Mouse (Mus musculus): Measurements from ENCODE around the gene Zfp1. TPM values are rescaled to one million over a fixed set of nuclear protein-coding genes. Genes with fewer than 3 reads are reported as not detected.

The Zfp1 gene
- polyA plus RNA-seq, 1 experiment from 2014 or later: 24.3 TPM

DNA sequence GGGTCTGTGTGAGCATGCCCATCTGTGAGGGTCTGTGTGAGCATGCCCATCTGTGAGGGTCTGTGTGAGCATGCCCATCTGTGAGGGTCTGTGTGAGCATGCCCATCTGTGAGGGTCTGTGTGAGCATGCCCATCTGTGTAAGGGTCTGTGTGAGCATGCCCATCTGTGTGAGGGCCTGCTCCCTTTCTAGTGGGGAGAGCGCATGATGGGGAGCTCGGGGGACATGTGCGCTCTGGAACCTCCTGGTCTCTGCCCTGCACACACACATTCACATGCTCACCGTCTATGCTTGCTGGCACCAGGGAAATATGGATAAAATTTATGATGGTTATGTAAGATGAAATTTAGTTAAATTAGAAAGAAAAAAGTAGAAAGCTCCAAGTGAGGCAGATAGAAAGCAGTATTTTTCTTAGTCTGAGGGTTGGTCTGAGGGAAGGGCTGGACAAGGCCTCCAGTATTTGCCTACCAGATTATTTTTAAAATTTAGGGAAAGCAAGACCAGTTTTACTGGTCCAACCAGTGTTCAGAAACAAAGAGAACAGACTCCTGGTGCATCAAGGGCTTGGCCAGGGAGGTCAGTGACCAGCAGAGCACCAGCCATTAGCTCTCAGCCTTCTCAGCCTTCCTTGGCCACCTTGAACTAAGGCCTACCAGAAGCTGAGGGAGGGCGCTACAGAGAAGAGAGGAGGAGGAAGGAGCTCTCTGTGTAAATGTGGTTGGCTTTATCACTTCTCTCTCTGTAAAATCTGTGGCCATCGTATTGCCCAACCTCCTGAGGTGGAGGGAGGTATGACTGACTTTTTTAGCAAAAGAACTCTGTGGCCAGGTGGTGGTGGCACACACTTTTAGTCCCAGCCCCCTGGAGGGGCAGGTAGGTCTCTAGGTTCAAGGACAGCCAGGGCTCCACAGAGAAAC is 28.2 kb upstream of the Zfp1 start:
- H3K36me3 ChIP-seq (replicated peaks): peaks cover 59% of the 10 kb centered on the region
- DNase-seq (ENCODE audit: extremely low spot score, low spot score): no peak
- H3K4me1 ChIP-seq: no peaks in the 10 kb centered on the region
- no peaks in the 10 kb centered on the region for H3K9me3 ChIP-seq
- no peaks in the 10 kb centered on the region for H3K27me3 ChIP-seq (ENCODE audit: poor library complexity, severe bottlenecking)
- WGBS: 94% methylated on average over 6 of the region's 6 CpGs
- H3K4me3 ChIP-seq: no peak overlapping the region
- no peak overlapping the region for H3K27ac ChIP-seq

DNA sequence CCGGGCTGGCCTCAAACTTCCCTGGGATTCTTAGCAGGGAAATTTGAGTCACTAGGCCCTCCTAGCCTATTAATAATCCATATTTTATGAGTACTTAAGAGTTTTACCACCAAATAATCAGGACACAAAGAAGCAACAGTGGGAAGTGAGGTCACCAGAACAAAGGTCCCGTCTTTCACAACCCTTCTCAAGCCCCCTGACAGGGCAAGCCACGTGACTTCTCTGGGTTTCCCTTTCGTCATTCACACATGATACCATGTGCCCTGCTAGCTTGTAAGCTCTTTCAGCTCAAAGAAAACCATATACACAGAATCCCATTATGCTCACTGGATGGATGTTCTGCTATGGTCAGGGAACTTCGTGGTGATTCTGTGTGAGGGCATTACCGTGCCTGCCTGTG is 25.4 kb upstream of the Zfp1 start:
- no peak overlapping the region for H3K4me3 ChIP-seq
- peaks cover 6% of the 10 kb centered on the region; the same call in 1 of the 2 replicates for H3K4me1 ChIP-seq
- peaks cover 58% of the 10 kb centered on the region for H3K36me3 ChIP-seq (replicated peaks)
- no peak for DNase-seq (ENCODE audit: extremely low spot score, low spot score)
- no peaks in the 10 kb centered on the region for H3K9me3 ChIP-seq
- no peak overlapping the region for H3K27ac ChIP-seq
- no peaks in the 10 kb centered on the region for H3K27me3 ChIP-seq (ENCODE audit: poor library complexity, severe bottlenecking)
- WGBS: 81% methylated on average over 6 of the region's 6 CpGs

DNA sequence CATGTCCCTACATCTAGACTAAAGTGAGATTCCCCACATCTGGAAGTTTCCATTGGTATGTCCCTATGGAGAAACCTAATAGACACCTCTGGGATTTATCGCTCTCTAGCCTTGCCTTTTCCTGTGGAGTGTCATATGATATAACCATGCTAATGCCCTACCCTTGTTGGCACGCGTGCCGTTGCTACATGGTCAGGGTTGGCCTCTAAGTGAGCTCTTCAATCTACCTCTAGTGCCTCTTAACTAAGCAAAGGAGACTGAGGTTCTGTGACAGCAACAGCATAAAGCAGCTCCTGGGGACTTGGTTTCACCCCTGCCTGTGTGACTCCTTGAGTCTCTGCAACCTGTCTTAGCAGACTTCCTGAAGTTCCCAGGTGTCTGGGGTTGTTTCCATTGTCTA is 24.9 kb upstream of the Zfp1 start:
- Histone ChIP-seq H3K36me3 (replicated peaks) (peaks cover 58% of the 10 kb centered on the region), H3K9me3 (no peaks in the 10 kb centered on the region), H3K4me3 (no peak overlapping the region), H3K4me1 (peaks cover 6% of the 10 kb centered on the region; the same call in 1 of the 2 replicates), H3K27me3 (ENCODE audit: poor library complexity, severe bottlenecking) (no peaks in the 10 kb centered on the region), H3K27ac (no peak overlapping the region)
- WGBS: 97% methylated on average over 4 of the region's 4 CpGs
- no peak for DNase-seq (ENCODE audit: extremely low spot score, low spot score)

DNA sequence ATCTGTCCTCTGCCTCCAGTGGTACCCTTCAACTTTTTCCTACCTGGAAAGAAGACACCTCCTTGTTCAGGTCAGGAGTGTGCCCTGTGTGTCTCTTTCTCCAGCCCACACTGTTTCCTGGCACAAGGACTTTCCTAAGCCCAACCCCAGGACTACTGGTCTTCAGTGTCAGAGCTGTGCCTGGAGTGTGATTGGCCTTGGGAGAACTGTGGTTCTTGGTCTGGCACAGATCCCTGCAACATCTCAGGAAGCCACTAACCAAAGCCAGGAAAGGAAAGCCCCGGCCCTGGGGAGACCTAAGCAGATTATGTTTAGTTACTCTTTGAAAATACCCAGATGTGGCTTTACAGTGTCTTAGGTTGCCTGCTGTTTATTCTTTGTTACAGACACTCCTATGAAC is 23.3 kb upstream of the Zfp1 start:
- Histone ChIP-seq H3K9me3 (no peaks in the 10 kb centered on the region), H3K4me3 (no peak overlapping the region), H3K36me3 (replicated peaks) (peaks cover 59% of the 10 kb centered on the region), H3K27ac (no peak overlapping the region), H3K4me1 (peaks cover 6% of the 10 kb centered on the region; the same call in 1 of the 2 replicates), H3K27me3 (ENCODE audit: poor library complexity, severe bottlenecking) (no peaks in the 10 kb centered on the region)
- DNase-seq (ENCODE audit: extremely low spot score, low spot score): no peak
- WGBS: 86% methylated on average over 1 of the region's 1 CpGs

DNA sequence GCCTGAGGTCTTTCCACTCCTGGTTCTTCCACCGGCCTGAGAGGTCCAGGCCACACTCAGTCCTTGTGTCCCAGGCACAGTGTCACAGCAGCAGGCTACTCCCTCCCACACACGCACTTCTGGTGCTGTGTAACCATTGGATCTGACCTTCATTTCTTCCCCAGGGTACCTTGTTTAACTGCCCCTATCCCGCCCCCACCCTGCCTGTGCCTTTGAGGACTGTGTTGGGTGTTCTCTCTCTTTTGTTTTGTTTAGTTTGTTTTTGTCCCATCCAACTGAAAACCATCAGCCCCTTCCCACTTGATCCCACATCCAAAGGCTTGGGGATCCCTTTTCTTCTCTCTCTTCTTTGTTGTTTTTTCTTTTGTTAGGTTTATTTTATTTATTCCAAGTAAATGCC is 21.1 kb upstream of the Zfp1 start:
- no peak overlapping the region for H3K4me3 ChIP-seq
- H3K9me3 ChIP-seq: no peaks in the 10 kb centered on the region
- WGBS: 65% methylated on average over 3 of the region's 3 CpGs
- no peak for DNase-seq (ENCODE audit: extremely low spot score, low spot score)
- no peaks in the 10 kb centered on the region for H3K27me3 ChIP-seq (ENCODE audit: poor library complexity, severe bottlenecking)
- H3K36me3 ChIP-seq (replicated peaks): peaks cover 70% of the 10 kb centered on the region
- no peak overlapping the region for H3K27ac ChIP-seq
- H3K4me1 ChIP-seq: peaks cover 6% of the 10 kb centered on the region; the same call in 1 of the 2 replicates

DNA sequence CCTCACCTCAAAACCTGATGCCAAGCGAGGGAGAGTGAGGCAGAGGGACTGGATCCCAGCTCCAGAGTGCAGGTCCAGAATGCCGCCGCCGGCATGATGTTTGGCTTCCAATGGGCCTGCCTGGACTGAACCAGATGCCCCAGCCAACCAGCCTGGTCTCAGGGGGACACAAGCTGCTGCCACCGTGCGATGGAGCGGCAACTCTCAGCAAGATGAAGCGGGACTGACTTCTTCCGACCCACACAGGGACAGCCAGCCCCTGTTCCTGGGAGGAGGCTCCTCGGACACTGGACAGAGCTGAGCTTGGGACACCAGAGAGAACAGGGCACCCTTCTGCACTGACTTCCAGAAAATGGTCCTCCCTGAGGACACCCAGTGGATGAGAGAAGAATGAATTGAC is 20.6 kb upstream of the Zfp1 start:
- Histone ChIP-seq H3K4me3 (no peak overlapping the region), H3K27ac (no peak overlapping the region), H3K27me3 (ENCODE audit: poor library complexity, severe bottlenecking) (no peaks in the 10 kb centered on the region), H3K4me1 (peaks cover 6% of the 10 kb centered on the region; the same call in 1 of the 2 replicates), H3K9me3 (no peaks in the 10 kb centered on the region), H3K36me3 (replicated peaks) (peaks cover 72% of the 10 kb centered on the region)
- WGBS: 86% methylated on average over 10 of the region's 10 CpGs
- DNase-seq (ENCODE audit: extremely low spot score, low spot score): no peak

DNA sequence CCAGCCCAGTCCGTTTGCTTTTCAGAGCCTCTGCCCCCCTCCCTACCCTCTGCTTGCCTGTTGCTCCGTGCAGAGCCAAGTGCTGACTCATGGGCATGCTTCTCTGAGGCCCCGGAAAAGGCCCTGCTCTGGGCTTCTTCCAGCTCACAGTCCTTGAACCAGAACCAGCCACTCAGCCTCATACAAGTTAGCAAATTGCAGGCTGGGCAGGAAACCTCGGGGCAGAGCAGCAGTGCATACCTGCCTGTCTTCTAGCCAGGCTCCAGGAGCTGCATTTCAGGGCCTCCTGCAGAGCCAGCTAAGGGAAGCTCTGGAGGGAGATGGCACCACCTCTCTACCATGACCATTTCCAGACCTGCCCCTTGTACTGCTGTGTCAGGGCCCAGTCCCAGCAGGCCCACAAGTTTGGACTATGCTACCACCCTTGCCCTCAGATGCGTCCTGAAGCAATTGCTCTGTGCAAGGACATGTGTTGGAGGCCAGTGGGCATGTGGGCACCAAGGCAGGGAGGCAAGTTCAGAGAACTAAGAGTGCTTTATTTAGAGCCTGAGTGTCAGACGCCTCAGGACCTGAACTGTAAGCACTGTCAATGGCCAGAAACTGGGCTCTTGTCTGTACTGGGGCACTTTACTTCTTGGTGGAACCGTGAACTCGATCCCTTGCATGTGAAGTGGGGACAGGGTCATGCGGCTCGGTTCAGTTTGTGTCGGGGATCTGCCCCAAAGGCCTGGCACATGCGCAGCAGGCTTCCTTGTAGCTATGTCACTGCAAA is 18.9 kb upstream of the Zfp1 start:
- Histone ChIP-seq H3K27me3 (ENCODE audit: poor library complexity, severe bottlenecking) (no peaks in the 10 kb centered on the region), H3K4me3 (no peak overlapping the region), H3K36me3 (replicated peaks) (peaks cover 72% of the 10 kb centered on the region), H3K27ac (no peak overlapping the region), H3K4me1 (peaks cover 6% of the 10 kb centered on the region; the same call in 1 of the 2 replicates), H3K9me3 (no peaks in the 10 kb centered on the region)
- 87% methylated on average over 12 of the region's 12 CpGs for WGBS
- DNase-seq (ENCODE audit: extremely low spot score, low spot score): no peak

DNA sequence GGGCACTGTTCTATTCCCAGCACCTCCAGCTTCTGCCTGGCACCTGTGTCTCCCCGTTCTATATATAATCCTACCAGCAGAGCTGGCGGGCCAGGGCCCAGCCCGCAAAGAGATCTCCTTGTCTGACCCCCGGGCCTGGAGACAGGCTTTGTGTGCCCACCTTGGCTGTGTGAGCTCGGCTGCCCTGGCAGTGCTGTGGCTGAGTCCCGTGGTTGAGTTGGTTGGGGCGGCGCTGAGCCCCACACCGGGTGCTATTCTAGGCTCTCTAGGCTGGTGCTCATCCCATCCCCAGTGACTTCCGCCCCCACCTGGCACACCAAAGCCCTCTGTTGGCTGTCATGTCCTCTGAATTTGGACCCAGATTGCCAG is 18.4 kb upstream of the Zfp1 start:
- Histone ChIP-seq H3K4me3 (no peak overlapping the region), H3K36me3 (replicated peaks) (peaks cover 67% of the 10 kb centered on the region), H3K27me3 (ENCODE audit: poor library complexity, severe bottlenecking) (no peaks in the 10 kb centered on the region), H3K9me3 (no peaks in the 10 kb centered on the region), H3K4me1 (peaks cover 11% of the 10 kb centered on the region), H3K27ac (no peak overlapping the region)
- DNase-seq (ENCODE audit: extremely low spot score, low spot score): no peak
- 89% methylated on average over 10 of the region's 10 CpGs for WGBS

DNA sequence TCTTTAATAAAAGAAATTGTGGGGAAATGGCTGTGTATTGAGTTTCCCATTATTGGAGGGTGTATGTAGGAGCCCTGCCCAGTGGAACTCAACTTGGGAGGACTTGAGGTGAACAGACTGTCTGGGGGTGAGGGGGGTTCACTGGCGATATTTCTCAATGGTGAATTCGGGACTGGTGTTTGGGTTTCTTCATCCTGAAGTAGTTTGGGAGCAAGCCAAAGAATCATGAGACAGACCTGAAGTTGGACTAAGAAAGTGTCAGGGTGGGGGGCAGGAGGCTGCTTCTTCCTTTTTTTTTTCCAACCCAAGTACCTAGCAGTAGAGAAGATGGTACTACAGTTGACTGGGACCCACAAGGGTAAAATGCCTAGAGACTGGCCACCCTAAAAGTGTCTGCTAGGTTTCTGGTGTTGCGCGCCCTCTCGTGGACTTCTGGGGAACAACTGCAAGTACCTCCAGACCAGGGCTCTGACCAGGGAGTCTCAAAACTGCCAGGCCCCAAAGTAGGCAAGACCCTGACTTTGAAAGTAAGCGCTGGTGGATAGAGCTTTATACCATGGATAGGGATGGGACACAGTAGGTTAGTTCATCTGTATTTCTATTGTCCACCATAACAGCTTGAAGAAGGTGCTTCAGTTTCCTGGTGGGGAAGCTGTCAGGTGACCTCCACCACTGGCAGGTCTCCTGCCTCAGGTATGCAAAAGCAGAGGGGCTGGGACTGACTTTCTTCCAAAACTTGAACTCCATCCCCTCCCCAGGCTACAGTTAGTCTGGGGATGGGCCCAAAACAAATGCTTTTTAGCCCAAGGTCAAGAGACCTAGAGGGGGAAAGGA is 17.3 kb upstream of the Zfp1 start:
- H3K4me1 ChIP-seq: peaks cover 15% of the 10 kb centered on the region
- WGBS: 36% methylated on average over 6 of the region's 6 CpGs

DNA sequence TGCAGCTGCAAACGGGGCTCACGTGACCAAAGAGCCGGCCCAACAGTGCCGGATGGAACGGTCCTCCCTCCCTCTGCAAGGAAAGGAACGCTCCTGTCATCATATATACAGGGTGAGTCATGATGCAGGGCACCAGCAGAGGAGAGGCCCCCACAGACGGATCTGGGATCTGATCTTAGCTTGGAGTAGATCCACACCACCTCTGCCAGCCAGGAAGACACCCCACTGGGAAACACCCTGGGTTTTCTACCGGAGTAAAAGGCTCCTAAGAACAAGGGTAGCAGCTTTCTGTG is 16.7 kb upstream of the Zfp1 start:
- H3K27me3 ChIP-seq (ENCODE audit: poor library complexity, severe bottlenecking): no peaks in the 10 kb centered on the region
- no peak overlapping the region for H3K27ac ChIP-seq
- peaks cover 53% of the 10 kb centered on the region for H3K36me3 ChIP-seq (replicated peaks)
- WGBS: 87% methylated on average over 8 of the region's 8 CpGs
- H3K9me3 ChIP-seq: no peaks in the 10 kb centered on the region
- no peak overlapping the region for H3K4me3 ChIP-seq
- peaks cover 14% of the 10 kb centered on the region for H3K4me1 ChIP-seq
- DNase-seq (ENCODE audit: extremely low spot score, low spot score): no peak

More for the DNA sequence above, 17.3 kb upstream of the Zfp1 start:
- DNase-seq (ENCODE audit: extremely low spot score, low spot score): peak; percentile 77
- peaks cover 57% of the 10 kb centered on the region for H3K36me3 ChIP-seq (replicated peaks)
- H3K9me3 ChIP-seq: no peaks in the 10 kb centered on the region
- no peak overlapping the region for H3K4me3 ChIP-seq
- no peaks in the 10 kb centered on the region for H3K27me3 ChIP-seq (ENCODE audit: poor library complexity, severe bottlenecking)
- no peak overlapping the region for H3K27ac ChIP-seq

DNA sequence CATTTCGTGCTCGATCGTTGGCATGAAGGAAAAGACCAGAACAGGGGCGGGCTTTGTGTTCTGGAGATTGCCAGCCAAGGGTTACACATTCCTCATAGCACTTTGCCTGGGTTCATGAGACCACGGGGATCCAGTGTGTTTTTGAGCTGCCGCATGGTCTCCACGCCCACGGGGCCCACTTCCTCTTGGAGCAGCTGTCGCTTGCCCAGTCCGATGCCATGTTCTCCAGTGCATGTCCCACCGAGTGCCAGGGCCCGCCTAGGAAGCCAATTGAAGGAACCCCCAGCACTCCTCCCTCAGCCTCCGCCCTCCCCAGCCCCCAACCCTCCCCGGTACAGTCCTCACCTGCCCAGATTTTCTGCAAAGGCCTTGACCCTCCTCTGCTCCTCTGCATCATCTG is 16.3 kb upstream of the Zfp1 start:
- Histone ChIP-seq H3K9me3 (no peaks in the 10 kb centered on the region), H3K27me3 (ENCODE audit: poor library complexity, severe bottlenecking) (no peaks in the 10 kb centered on the region), H3K27ac (no peak overlapping the region), H3K4me1 (peaks cover 10% of the 10 kb centered on the region), H3K36me3 (replicated peaks) (peaks cover 48% of the 10 kb centered on the region), H3K4me3 (no peak overlapping the region)
- DNase-seq (ENCODE audit: extremely low spot score, low spot score): no peak
- WGBS: 91% methylated on average over 14 of the region's 14 CpGs

DNA sequence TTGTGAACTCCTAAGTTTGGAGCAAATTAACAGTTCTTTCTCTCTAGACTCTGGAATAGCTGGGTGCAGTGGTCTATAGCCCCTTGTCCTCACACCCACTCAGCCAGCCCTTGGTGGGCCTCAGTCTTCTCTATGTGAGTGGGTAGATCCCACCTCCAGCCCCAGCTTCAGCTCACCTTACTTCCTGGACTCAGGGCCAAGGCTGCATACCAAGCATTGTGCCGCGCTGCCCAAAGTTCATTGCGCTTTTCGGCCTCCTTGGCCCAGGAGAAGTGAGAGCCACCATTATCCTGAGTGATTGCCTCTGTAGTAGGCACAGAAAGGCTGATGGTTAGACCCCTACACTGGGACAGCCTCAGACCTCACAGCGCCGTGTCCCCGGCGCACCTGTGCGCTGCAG is 15.3 kb upstream of the Zfp1 start:
- Histone ChIP-seq H3K4me3 (no peak overlapping the region), H3K9me3 (no peaks in the 10 kb centered on the region), H3K27ac (no peak overlapping the region), H3K36me3 (replicated peaks) (peaks cover 39% of the 10 kb centered on the region), H3K27me3 (ENCODE audit: poor library complexity, severe bottlenecking) (no peaks in the 10 kb centered on the region), H3K4me1 (peaks cover 9% of the 10 kb centered on the region)
- no peak for DNase-seq (ENCODE audit: extremely low spot score, low spot score)
- 98% methylated on average over 9 of the region's 9 CpGs for WGBS
